Mouse (Mus musculus) A20 (cell line): ENCODE results near the gene Tigd3.
A peak's percentile ranks its signal among the peaks of the same experiment; 100 is the strongest.

ENCODE experiments used
- DNase-seq: peaks from one replicate; pipeline ENCODE4 v3.0.0-alpha.2; 2011; ENCODE audit warnings: low read depth, low spot score

Tigd3 gene

GRCm38 (mm10) chr19:5894002-5894678, at the start of gene Tigd3:
Gene Tigd3 (minus strand): TSS chr19:5894149.
- peak; percentile 95 for DNase-seq

- no peak for DNase-seq
These were observed 49.5 kb upstream of the Tigd3 start for GRCm38 (mm10) chr19:5943404-5943803.

GRCm38 (mm10) chr19:5942581-5942980, 48.6 kb upstream of the Tigd3 start:
- DNase-seq = no peak

- no peak for DNase-seq
These were observed 46.7 kb upstream of the Tigd3 start for GRCm38 (mm10) chr19:5940656-5941055.

GRCm38 (mm10) chr19:5940173-5940572, 46.2 kb upstream of the Tigd3 start:
- no peak for DNase-seq

- DNase-seq = no peak
These were observed 45.8 kb upstream of the Tigd3 start for GRCm38 (mm10) chr19:5939715-5940114.

- DNase-seq = no peak
These were observed 44.6 kb upstream of the Tigd3 start for GRCm38 (mm10) chr19:5938516-5938915.

GRCm38 (mm10) chr19:5937836-5938406, 44.0 kb upstream of the Tigd3 start:
- no peak for DNase-seq

- no peak for DNase-seq
These were observed 43.3 kb upstream of the Tigd3 start for GRCm38 (mm10) chr19:5937095-5937835.

GRCm38 (mm10) chr19:5935691-5936090, 41.7 kb upstream of the Tigd3 start:
- no peak for DNase-seq

- no peak for DNase-seq
These were observed 41.3 kb upstream of the Tigd3 start for GRCm38 (mm10) chr19:5935266-5935665.

GRCm38 (mm10) chr19:5929634-5930596, 36.0 kb upstream of the Tigd3 start:
- no peak for DNase-seq

- DNase-seq = no peak
These were observed 34.6 kb upstream of the Tigd3 start for GRCm38 (mm10) chr19:5928546-5928945.

- no peak for DNase-seq
These were observed 34.2 kb upstream of the Tigd3 start for GRCm38 (mm10) chr19:5928104-5928503.

- no peak for DNase-seq
These were observed 33.6 kb upstream of the Tigd3 start for GRCm38 (mm10) chr19:5927532-5927931.

GRCm38 (mm10) chr19:5927026-5927425, 33.1 kb upstream of the Tigd3 start:
- no peak for DNase-seq

- DNase-seq = no peak
These were observed 31.4 kb upstream of the Tigd3 start for GRCm38 (mm10) chr19:5925311-5925855.

GRCm38 (mm10) chr19:5924713-5925093, 30.8 kb upstream of the Tigd3 start, which contains the start of gene Cdc42ep2:
Gene Cdc42ep2 (minus strand): TSS chr19:5924816.
- peak; percentile 94 for DNase-seq

- peak; percentile 92 for DNase-seq
These were observed 30.2 kb upstream of the Tigd3 start for GRCm38 (mm10) chr19:5923990-5924712.

- DNase-seq = no peak
These were observed 29.0 kb upstream of the Tigd3 start for GRCm38 (mm10) chr19:5922963-5923362.
